Mouse (Mus musculus) G1E (cell line): ENCODE data around the gene P2ry12. TPM values are rescaled to one million over a fixed set of nuclear protein-coding genes. Genes with fewer than 3 reads are reported as not detected.

Source experiments
- ATAC-seq: 2 replicates; pipeline ENCODE4 v1.8.0; 2016; ENCODE audit warnings: mild to moderate bottlenecking; ENCODE audit not compliant: insufficient number of reproducible peaks, poor library complexity, low FRiP score, severe bottlenecking; ENCODE audit errors: extremely low read depth
- DNase-seq: peaks from one replicate; pipeline ENCODE4 v3.0.0; 2012; ENCODE audit warnings: low spot score
- H3K27me3 ChIP-seq: 2 replicates; pipeline ENCODE4 v1.6.1; 2012; ENCODE audit warnings: mild to moderate bottlenecking, low read length, inconsistent platforms; ENCODE audit not compliant: insufficient read depth
- H3K36me3 ChIP-seq: replicated peaks from 2 replicates; pipeline ENCODE3; 2012; ENCODE audit warnings: mild to moderate bottlenecking, inconsistent platforms
- H3K4me1 ChIP-seq: 2 replicates; pipeline ENCODE4 v1.6.1; 2012; ENCODE audit warnings: low read depth, low read length, inconsistent platforms, mixed read lengths; ENCODE audit not compliant: insufficient read depth
- H3K4me3 ChIP-seq: 2 replicates; pipeline ENCODE4 v1.5.1; 2012; ENCODE audit warnings: low read depth, mild to moderate bottlenecking, inconsistent platforms, low read length, moderate library complexity, mixed read lengths
- H3K9me3 ChIP-seq: replicated peaks from 2 replicates; pipeline ENCODE4 v1.6.1; 2012; ENCODE audit warnings: inconsistent platforms
- CTCF ChIP-seq: IDR thresholded peaks from 2 replicates; pipeline ENCODE4 v1.5.1; 2012; ENCODE audit warnings: low read depth, low read length, inconsistent platforms, mixed read lengths
- GATA1 ChIP-seq: IDR thresholded peaks from 2 replicates; pipeline ENCODE4 v1.6.1; 2012; ENCODE audit warnings: borderline replicate concordance, low read length, inconsistent platforms, mixed read lengths
- GATA2 ChIP-seq: IDR thresholded peaks from 2 replicates; pipeline ENCODE4 v1.6.1; 2012; ENCODE audit warnings: low read depth, low read length, inconsistent platforms, borderline replicate concordance
- POLR2AphosphoS5 ChIP-seq: IDR thresholded peaks from 2 replicates; pipeline ENCODE4 v1.6.1; 2012; ENCODE audit warnings: low read depth, low read length, inconsistent platforms; ENCODE audit not compliant: insufficient replicate concordance
- TAL1 ChIP-seq: conservative IDR thresholded peaks from 2 replicates; pipeline ENCODE4 v1.6.1; 2012; ENCODE audit warnings: low read depth, low read length, inconsistent platforms, mixed read lengths
- polyA plus RNA-seq: library from polyadenylated mRNA; stranded (reverse); fragments of >175 nt; gene quantifications from 2 replicates; pipeline ENCODE4 v1.2.3, GENCODE M21; 2012
- total RNA-seq, 2 experiments: library from RNA; stranded (forward) in 1 of 2; stranded (reverse) in 1 of 2; fragments of 200-1000 nt in 1 of 2; fragments of >200 nt in 1 of 2; fragmentation: Nextera tagmentation in 1 of 2; gene quantifications; 2 replicates each; pipeline ENCODE4 v1.2.3; 2014 to 2017

P2ry12 gene
- total and polyA plus RNA-seq, 3 experiments, result 0.22 TPM; not detected in 2

DNA sequence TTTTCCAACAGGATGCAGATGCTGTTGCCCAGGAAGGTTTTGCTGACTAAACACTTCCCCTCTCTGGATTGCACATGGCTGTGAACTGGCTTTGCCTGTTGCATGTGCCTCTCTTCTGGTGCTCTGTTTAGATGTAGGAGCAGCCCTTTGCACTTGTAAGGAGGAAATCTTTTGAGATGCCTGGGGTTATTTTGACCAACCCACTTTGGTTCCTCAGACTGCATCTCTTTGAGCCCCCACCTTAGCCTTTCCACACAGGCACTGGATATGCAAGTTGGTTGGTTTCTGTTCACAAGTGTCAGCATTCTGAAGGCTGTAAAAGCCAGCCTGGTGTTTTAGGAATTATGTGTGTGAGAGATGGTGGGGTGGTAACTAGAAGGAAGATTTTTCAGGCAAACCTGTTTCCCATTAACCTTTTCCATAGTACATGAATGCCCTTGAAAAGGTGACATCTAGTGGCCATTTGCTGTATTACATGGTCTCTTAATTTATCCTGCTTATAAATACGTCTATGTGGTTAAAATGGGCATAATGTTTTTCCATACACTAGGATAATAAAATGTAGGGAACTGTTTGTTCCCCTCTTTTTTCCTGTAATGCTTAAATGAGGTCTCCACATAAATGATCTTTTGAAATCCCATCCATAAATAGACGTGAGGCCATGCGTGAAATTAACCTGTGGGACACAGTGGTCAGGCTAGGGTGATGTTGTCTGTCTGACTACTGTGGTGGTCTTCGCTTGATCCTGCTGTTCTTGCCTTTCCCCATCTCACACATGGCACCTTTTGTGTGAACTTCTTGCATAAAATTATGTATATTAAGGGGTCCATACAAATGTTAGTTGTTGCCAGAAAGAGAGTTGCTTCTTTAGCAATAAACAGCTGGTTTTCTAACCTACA, 53.8 kb downstream of the P2ry12 start:
- DNase-seq, result no peak
- no peaks in the 10 kb centered on the region for H3K4me1 ChIP-seq
- ATAC-seq, result no peak
- no peak for TF ChIP-seq TAL1
- no peak for TF ChIP-seq POLR2AphosphoS5
- peak; percentile 73 for TF ChIP-seq CTCF
- H3K4me3 ChIP-seq, result no peak overlapping the region
- no peaks in the 10 kb centered on the region for H3K27me3 ChIP-seq
- no peaks in the 10 kb centered on the region for H3K9me3 ChIP-seq
- no peaks in the 10 kb centered on the region for H3K36me3 ChIP-seq

DNA sequence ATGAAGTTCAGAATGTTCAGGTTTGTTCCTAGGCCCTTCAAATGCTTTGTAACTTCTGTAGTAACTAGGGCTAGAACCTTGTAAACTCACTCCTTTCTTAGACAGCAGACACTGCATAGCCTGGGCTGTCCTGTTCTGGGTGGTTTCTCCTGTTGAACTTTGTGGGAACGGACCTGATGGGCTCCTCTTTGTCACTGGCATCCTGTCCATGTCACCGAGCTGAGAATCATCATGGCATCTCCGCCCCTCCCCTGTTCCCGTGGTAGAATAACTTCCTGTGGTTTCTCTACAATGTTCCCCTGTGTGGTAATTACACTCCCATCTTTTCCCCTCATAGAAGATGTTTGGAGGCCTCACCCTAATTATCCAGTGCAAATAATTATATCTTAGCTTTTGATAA, 56.7 kb downstream of the P2ry12 start:
- no peak for TF ChIP-seq TAL1
- no peak for TF ChIP-seq POLR2AphosphoS5
- no peak for TF ChIP-seq GATA2
- no peak for TF ChIP-seq CTCF
- no peak for TF ChIP-seq GATA1
- Histone ChIP-seq H3K4me1 (no peaks in the 10 kb centered on the region), H3K36me3 (no peaks in the 10 kb centered on the region), H3K9me3 (no peaks in the 10 kb centered on the region), H3K4me3 (no peak overlapping the region), H3K27me3 (no peaks in the 10 kb centered on the region)
- DNase-seq, result no peak
- no peak for ATAC-seq

DNA sequence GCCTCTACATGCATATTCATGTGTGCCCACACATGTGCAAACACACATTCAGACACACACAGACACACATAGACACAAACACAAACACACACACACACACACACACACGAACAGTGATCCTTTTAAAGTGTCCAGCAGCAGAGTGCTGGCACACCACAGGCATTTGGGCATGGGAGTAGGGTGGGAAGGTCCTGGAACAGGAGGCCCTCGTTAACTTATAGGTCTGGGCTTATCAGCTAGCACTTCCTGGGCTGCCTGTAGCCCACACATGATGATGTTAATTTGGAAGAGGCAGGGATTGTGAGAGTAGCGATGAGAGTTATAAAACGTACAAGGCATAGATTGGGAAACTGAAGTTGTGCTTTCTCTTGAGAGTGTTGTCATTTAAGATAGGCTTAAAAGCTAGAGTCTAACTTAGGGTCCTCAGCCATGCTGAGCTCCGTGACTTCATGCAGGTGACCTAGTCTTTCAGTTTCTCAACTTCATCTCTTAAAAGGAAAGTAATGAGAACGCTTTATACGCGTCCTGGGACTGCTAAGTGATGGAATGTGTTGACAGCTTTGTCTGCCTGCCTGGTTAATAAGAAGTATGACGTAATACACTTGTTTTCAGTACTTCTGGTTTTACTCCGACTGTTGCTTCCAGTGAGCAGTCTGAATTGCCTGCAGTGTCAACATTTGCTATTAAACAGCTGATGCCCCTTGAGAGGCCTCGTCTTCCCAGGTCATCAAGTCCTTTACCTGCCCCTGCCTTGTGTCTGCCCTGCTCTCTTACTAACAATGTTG, 57.8 kb downstream of the P2ry12 start:
- Histone ChIP-seq H3K36me3 (no peaks in the 10 kb centered on the region), H3K4me1 (no peaks in the 10 kb centered on the region), H3K9me3 (no peaks in the 10 kb centered on the region), H3K4me3 (no peak overlapping the region), H3K27me3 (no peaks in the 10 kb centered on the region)
- ATAC-seq, result no peak
- no peak for TF ChIP-seq CTCF
- no peak for TF ChIP-seq GATA2
- no peak for TF ChIP-seq GATA1
- TF ChIP-seq POLR2AphosphoS5, result no peak
- no peak for TF ChIP-seq TAL1
- no peak for DNase-seq

DNA sequence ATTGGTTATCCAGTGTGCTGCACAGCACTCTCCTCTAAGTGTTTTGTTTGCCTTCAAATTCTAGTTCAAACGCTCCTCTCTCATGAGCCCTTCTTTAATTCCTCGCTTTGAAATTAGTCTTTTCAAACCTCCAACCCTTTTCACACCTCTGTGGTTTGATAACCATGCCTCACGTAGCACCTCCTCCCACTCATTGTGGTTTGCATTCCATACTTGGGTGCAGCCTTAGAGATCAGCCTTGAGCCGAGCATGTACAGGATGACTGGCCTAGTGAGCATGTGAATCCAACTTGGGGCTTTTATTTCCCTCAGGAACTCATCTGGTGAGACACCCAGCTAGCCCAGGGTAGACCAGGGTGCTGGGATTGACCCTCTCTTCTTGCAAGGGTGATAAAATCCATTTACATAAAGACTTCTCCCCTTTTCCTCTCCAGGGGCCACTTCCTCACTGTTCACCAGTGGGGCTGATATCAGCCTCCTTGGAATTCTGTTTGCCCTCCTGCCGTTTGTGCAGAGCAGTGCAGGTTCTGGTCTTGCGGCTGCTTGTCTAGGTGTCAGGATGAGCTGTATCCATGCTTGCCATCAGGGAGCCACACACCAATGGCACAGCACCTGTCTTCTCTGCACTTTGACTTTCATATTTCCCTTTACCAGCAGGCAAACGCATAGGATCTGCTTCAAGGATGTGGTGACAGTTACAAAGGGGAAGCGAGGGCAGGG, 58.7 kb downstream of the P2ry12 start:
- Histone ChIP-seq H3K27me3 (no peaks in the 10 kb centered on the region), H3K9me3 (no peaks in the 10 kb centered on the region), H3K36me3 (no peaks in the 10 kb centered on the region), H3K4me1 (no peaks in the 10 kb centered on the region), H3K4me3 (no peak overlapping the region)
- no peak for DNase-seq
- TF ChIP-seq POLR2AphosphoS5 (no peak), CTCF (no peak), GATA1 (no peak), TAL1 (no peak), GATA2 (no peak)
- no peak for ATAC-seq

DNA sequence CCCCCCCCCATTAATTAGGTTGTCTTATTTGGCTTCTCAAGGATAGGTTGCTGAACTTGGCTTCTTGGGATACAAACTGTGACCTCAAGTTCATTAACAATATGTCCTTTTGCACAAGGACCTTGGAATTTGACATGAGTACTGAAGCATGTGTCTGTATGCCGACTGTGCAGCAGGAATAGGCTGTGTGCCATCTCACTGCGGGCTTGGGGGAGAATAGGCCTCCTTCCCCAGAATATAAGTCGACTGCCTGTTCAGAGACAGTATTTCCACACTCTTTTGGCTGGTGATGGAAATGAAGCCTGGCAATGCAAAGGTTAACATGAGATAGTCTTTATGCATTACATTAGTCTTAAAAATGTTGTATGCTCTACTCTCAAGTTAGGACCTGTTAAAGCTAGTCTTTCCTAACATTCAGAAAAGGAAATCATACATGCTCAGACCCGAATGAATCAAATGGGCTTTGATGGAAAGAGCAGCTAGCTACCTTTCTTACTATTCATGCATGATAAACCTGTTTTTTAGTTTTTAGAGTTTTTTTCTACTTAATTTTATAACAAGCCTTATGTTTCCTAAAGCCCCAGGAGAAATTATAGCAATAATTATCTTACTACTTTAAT, 65.2 kb downstream of the P2ry12 start:
- H3K4me1 ChIP-seq, result no peaks in the 10 kb centered on the region
- ATAC-seq, result no peak
- no peaks in the 10 kb centered on the region for H3K27me3 ChIP-seq
- no peaks in the 10 kb centered on the region for H3K9me3 ChIP-seq
- no peak overlapping the region for H3K4me3 ChIP-seq
- H3K36me3 ChIP-seq, result no peaks in the 10 kb centered on the region
- no peak for DNase-seq
- TF ChIP-seq TAL1 (no peak), POLR2AphosphoS5 (no peak), GATA1 (no peak), GATA2 (no peak), CTCF (no peak)

DNA sequence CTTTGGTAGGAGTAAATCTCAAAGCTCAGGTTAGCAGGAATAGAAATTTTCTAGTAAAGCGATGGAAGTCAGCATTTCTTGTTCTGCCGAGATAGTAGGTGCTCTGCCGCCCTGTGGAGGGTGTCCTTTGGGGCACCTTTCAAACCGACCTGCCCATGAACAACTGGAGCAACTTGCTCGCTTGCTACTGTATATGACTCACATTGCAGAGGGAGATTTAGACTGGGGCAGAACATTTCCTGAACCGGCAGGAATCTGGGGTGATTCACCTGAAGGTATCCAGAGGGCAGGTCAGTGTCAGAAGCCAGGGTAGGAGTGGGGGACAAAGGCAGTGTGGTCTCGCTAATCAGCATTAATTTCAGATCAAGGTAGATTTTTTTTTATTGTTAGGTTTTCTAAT, 67.7 kb downstream of the P2ry12 start, which contains the start of gene Gpr87:
Gene Gpr87 (minus strand): TSS at position 167 of the 400 bp plus-strand sequence.
- Histone ChIP-seq H3K9me3 (no peaks in the 10 kb centered on the region), H3K4me3 (no peak within 1 kb of the TSS), H3K4me1 (no peaks in the 10 kb centered on the region), H3K36me3 (no peaks in the 10 kb centered on the region), H3K27me3 (0 out of 2 replicates have a peak, but pooled peaks cover 3% of the 10 kb centered on the region)
- ATAC-seq, result no peak
- TF ChIP-seq GATA1 (no peak), GATA2 (no peak), CTCF (no peak), POLR2AphosphoS5 (no peak), TAL1 (no peak)
- DNase-seq, result no peak
